Mouse (Mus musculus) intestine, embryonic 16.5 days (tissue): Measurements from ENCODE around the gene Slc9a8. TPM values are rescaled to one million over a fixed set of nuclear protein-coding genes. Genes with fewer than 3 reads are reported as not detected.
A peak's percentile ranks its signal among the peaks of the same experiment; 100 is the strongest.

Experiments used
- ATAC-seq: fragments of 200-750 bp; cut with Nextera tagmentation; 2 replicates; pipeline ENCODE4 v1.8.0; 2017; ENCODE audit warnings: moderate TSS enrichment, moderate library complexity
- H3K27ac ChIP-seq: fragments of 300-500 bp; sonication (generic); 2 replicates; pipeline ENCODE4 v1.5.1; 2014; ENCODE audit warnings: mild to moderate bottlenecking, low read length
- H3K27me3 ChIP-seq: fragments of 300-500 bp; sonication (generic); replicated peaks from 2 replicates; pipeline ENCODE4 v1.6.1; 2014; ENCODE audit warnings: low read length, control low read depth, mixed read lengths; ENCODE audit not compliant: control insufficient read depth, insufficient read depth
- H3K36me3 ChIP-seq: fragments of 300-500 bp; sonication (generic); 2 replicates; pipeline ENCODE4 v1.6.1; 2014; ENCODE audit warnings: low read length, control low read depth; ENCODE audit not compliant: control insufficient read depth, insufficient read depth
- H3K4me1 ChIP-seq: fragments of 300-500 bp; sonication (generic); 2 replicates; pipeline ENCODE4 v1.6.1; 2014; ENCODE audit warnings: low read length, control low read depth, mixed read lengths; ENCODE audit not compliant: control insufficient read depth, insufficient read depth
- H3K4me2 ChIP-seq: fragments of 300-500 bp; sonication (generic); 2 replicates; pipeline ENCODE4 v1.6.1; 2014; ENCODE audit warnings: low read depth, low read length, control low read depth
- H3K4me3 ChIP-seq: fragments of 300-500 bp; sonication (generic); 2 replicates; pipeline ENCODE4 v1.5.1; 2014; ENCODE audit warnings: mild to moderate bottlenecking, low read length
- H3K9ac ChIP-seq: fragments of 300-500 bp; sonication (generic); 2 replicates; pipeline ENCODE4 v1.6.1; 2014; ENCODE audit warnings: low read depth, low read length
- H3K9me3 ChIP-seq: fragments of 300-500 bp; sonication (generic); 2 replicates; pipeline ENCODE4 v1.6.1; 2016; ENCODE audit warnings: low read length, control low read depth; ENCODE audit not compliant: control insufficient read depth
- WGBS: fragments of 180-500 bp; shearing (Covaris S2); extraction: QIAGEN DNeasy Blood & Tissue Kit; methylation state at CpG from one replicate; pipeline ENCODE4 v1.1.7; 2014; 5-methylcytosine and 5-hydroxymethylcytosine counted together
- polyA plus RNA-seq: library from polyadenylated mRNA; unstranded; fragments of >200 nt; fragmentation: Nextera tagmentation; extraction: Ambion mirVana; gene quantifications from 2 replicates; pipeline ENCODE4 v1.2.1, GENCODE M21; 2015

Gene Slc9a8
- 19.0 and 21.4 TPM in 2 replicates for polyA plus RNA-seq

- H3K36me3 ChIP-seq, result 0 out of 2 replicates have a peak, but pooled peaks cover 4% of the 10 kb centered on the region
- no peaks in the 10 kb centered on the region for H3K27me3 ChIP-seq
- H3K4me3 ChIP-seq, result peak within 1 kb of the TSS; percentile 80
- peak within 1 kb of the TSS; percentile 98 for H3K27ac ChIP-seq
- no peaks in the 10 kb centered on the region for H3K9me3 ChIP-seq
- peak within 1 kb of the TSS; percentile 99 for H3K9ac ChIP-seq
- peaks cover 12% of the 10 kb centered on the region for H3K4me1 ChIP-seq
- under 1% methylated on average over 66 of the region's 66 CpGs for WGBS
- peak within 1 kb of the TSS; percentile 79 for H3K4me2 ChIP-seq
- ATAC-seq, result peak; percentile 99
Measured at GRCm38 (mm10) chr2:167421330-167422149, at the start of gene Slc9a8. Slc9a8 (plus strand) TSS chr2:167421712.

- H3K36me3 ChIP-seq, result no peaks in the 10 kb centered on the region
- ATAC-seq, result no peak
- no peak overlapping the region for H3K4me2 ChIP-seq
- H3K9ac ChIP-seq, result no peak overlapping the region
- no peak overlapping the region for H3K27ac ChIP-seq
- 71% methylated on average over 5 of the region's 5 CpGs for WGBS
- no peaks in the 10 kb centered on the region for H3K9me3 ChIP-seq
- H3K4me3 ChIP-seq, result no peak overlapping the region
- 0 out of 2 replicates have a peak, but pooled peaks cover 8% of the 10 kb centered on the region for H3K4me1 ChIP-seq
- H3K27me3 ChIP-seq, result no peaks in the 10 kb centered on the region
Measured at GRCm38 (mm10) chr2:167373266-167373665, 48.2 kb upstream of the Slc9a8 start.

- H3K4me1 ChIP-seq, result peaks cover 8% of the 10 kb centered on the region; the same call in 1 of the 2 replicates
Measured at GRCm38 (mm10) chr2:167374191-167374805, 47.2 kb upstream of the Slc9a8 start.

GRCm38 (mm10) chr2:167375135-167375534, 46.4 kb upstream of the Slc9a8 start:
- Histone ChIP-seq H3K9ac (no peak overlapping the region), H3K27ac (no peak overlapping the region), H3K4me1 (peaks cover 8% of the 10 kb centered on the region; the same call in 1 of the 2 replicates), H3K27me3 (no peaks in the 10 kb centered on the region), H3K4me2 (no peak overlapping the region), H3K9me3 (no peaks in the 10 kb centered on the region), H3K4me3 (no peak overlapping the region), H3K36me3 (no peaks in the 10 kb centered on the region)
- no peak for ATAC-seq
- 73% methylated on average over 9 of the region's 9 CpGs for WGBS

More at GRCm38 (mm10) chr2:167374191-167374805, 47.2 kb upstream of the Slc9a8 start:
- peak; percentile 2; the same call in 1 of the 2 replicates for ATAC-seq
- H3K9ac ChIP-seq, result no peak overlapping the region
- H3K9me3 ChIP-seq, result no peaks in the 10 kb centered on the region
- H3K36me3 ChIP-seq, result no peaks in the 10 kb centered on the region
- H3K27ac ChIP-seq, result no peak overlapping the region
- H3K4me3 ChIP-seq, result no peak overlapping the region
- 91% methylated on average over 12 of the region's 12 CpGs for WGBS
- no peaks in the 10 kb centered on the region for H3K27me3 ChIP-seq
- H3K4me2 ChIP-seq, result no peak overlapping the region

GRCm38 (mm10) chr2:167375688-167376087, 45.8 kb upstream of the Slc9a8 start:
- WGBS, result 85% methylated on average over 5 of the region's 5 CpGs
- no peak overlapping the region for H3K4me3 ChIP-seq
- H3K27me3 ChIP-seq, result no peaks in the 10 kb centered on the region
- H3K36me3 ChIP-seq, result no peaks in the 10 kb centered on the region
- peaks cover 13% of the 10 kb centered on the region for H3K4me1 ChIP-seq
- H3K9me3 ChIP-seq, result no peaks in the 10 kb centered on the region
- no peak overlapping the region for H3K4me2 ChIP-seq
- H3K9ac ChIP-seq, result no peak overlapping the region
- ATAC-seq, result no peak
- no peak overlapping the region for H3K27ac ChIP-seq

- Histone ChIP-seq H3K4me3 (no peak overlapping the region), H3K4me1 (peaks cover 15% of the 10 kb centered on the region), H3K27me3 (no peaks in the 10 kb centered on the region), H3K9me3 (no peaks in the 10 kb centered on the region), H3K9ac (no peak overlapping the region), H3K27ac (no peak overlapping the region), H3K36me3 (no peaks in the 10 kb centered on the region), H3K4me2 (no peak overlapping the region)
- ATAC-seq, result no peak
- WGBS, result 77% methylated on average over 8 of the region's 8 CpGs
Measured at GRCm38 (mm10) chr2:167376160-167376564, 45.4 kb upstream of the Slc9a8 start.

- ATAC-seq, result no peak
- Histone ChIP-seq H3K36me3 (no peaks in the 10 kb centered on the region), H3K27me3 (no peaks in the 10 kb centered on the region), H3K9ac (no peak overlapping the region), H3K27ac (no peak overlapping the region), H3K4me1 (peaks cover 15% of the 10 kb centered on the region), H3K4me2 (no peak overlapping the region), H3K4me3 (no peak overlapping the region), H3K9me3 (no peaks in the 10 kb centered on the region)
- WGBS, result 54% methylated on average over 3 of the region's 3 CpGs
Measured at GRCm38 (mm10) chr2:167377697-167378096, 43.8 kb upstream of the Slc9a8 start.

GRCm38 (mm10) chr2:167378972-167379371, 42.5 kb upstream of the Slc9a8 start:
- Histone ChIP-seq H3K4me2 (no peak overlapping the region), H3K4me1 (peaks cover 9% of the 10 kb centered on the region), H3K27ac (no peak overlapping the region), H3K27me3 (no peaks in the 10 kb centered on the region), H3K9me3 (no peaks in the 10 kb centered on the region), H3K36me3 (no peaks in the 10 kb centered on the region), H3K4me3 (no peak overlapping the region), H3K9ac (no peak overlapping the region)
- 42% methylated on average over 4 of the region's 4 CpGs for WGBS
- ATAC-seq, result no peak

GRCm38 (mm10) chr2:167380615-167381285, 40.8 kb upstream of the Slc9a8 start:
- H3K36me3 ChIP-seq, result no peaks in the 10 kb centered on the region
- no peak overlapping the region for H3K27ac ChIP-seq
- peaks cover 7% of the 10 kb centered on the region for H3K4me1 ChIP-seq
- H3K4me3 ChIP-seq, result no peak overlapping the region
- no peaks in the 10 kb centered on the region for H3K9me3 ChIP-seq
- H3K27me3 ChIP-seq, result no peaks in the 10 kb centered on the region
- peak; percentile 65 for ATAC-seq
- WGBS, result 46% methylated on average over 7 of the region's 7 CpGs
- H3K4me2 ChIP-seq, result no peak overlapping the region
- H3K9ac ChIP-seq, result 0 out of 2 replicates have a peak overlapping the region, but pooled peaks have one; percentile 10
